Mouse (Mus musculus) forebrain, embryonic 13.5 days (tissue): Measurements from ENCODE around the gene Npb. TPM values are rescaled to one million over a fixed set of nuclear protein-coding genes. Genes with fewer than 3 reads are reported as not detected.

ENCODE experiments used
- ATAC-seq: fragments of 200-750 bp; cut with Nextera tagmentation; 2 replicates; pipeline ENCODE4 v1.8.0; 2017
- H3K27ac ChIP-seq: fragments of 300-500 bp; sonication (generic); 2 replicates; pipeline ENCODE4 v1.5.1; 2015; ENCODE audit warnings: inconsistent platforms, mild to moderate bottlenecking, moderate library complexity
- H3K27me3 ChIP-seq: fragments of 300-500 bp; sonication (generic); 2 replicates; pipeline ENCODE4 v1.6.1; 2015; ENCODE audit warnings: mild to moderate bottlenecking, inconsistent platforms
- H3K36me3 ChIP-seq: fragments of 300-500 bp; sonication (generic); 2 replicates; pipeline ENCODE4 v1.6.1; 2015; ENCODE audit warnings: mild to moderate bottlenecking, inconsistent platforms; ENCODE audit not compliant: poor library complexity, severe bottlenecking
- H3K4me1 ChIP-seq: fragments of 300-500 bp; sonication (generic); 2 replicates; pipeline ENCODE4 v1.6.1; 2015; ENCODE audit warnings: inconsistent platforms
- H3K4me2 ChIP-seq: fragments of 300-500 bp; sonication (generic); 2 replicates; pipeline ENCODE4 v1.6.1; 2015; ENCODE audit warnings: inconsistent platforms, mild to moderate bottlenecking, moderate library complexity
- H3K4me3 ChIP-seq: fragments of 300-500 bp; sonication (generic); 2 replicates; pipeline ENCODE4 v1.5.1; 2015; ENCODE audit warnings: mild to moderate bottlenecking, inconsistent platforms
- H3K9ac ChIP-seq: fragments of 300-500 bp; sonication (generic); 2 replicates; pipeline ENCODE4 v1.6.1; 2015; ENCODE audit warnings: mild to moderate bottlenecking, inconsistent platforms
- H3K9me3 ChIP-seq: fragments of 300-500 bp; sonication (generic); replicated peaks from 2 replicates; pipeline ENCODE4 v1.6.1; 2016; ENCODE audit warnings: inconsistent platforms
- WGBS: fragments of 180-500 bp; shearing (Covaris S2); methylation state at CpG from one replicate; pipeline ENCODE4 v1.1.7; 2015; 5-methylcytosine and 5-hydroxymethylcytosine counted together
- polyA plus RNA-seq: library from polyadenylated mRNA; unstranded; fragments of >200 nt; fragmentation: Nextera tagmentation; extraction: Ambion mirVana; gene quantifications from 2 replicates; pipeline ENCODE4 v1.2.1, GENCODE M21; 2015

Npb gene
- polyA plus RNA-seq, 1 experiment from 2014 or later: not detected

DNA sequence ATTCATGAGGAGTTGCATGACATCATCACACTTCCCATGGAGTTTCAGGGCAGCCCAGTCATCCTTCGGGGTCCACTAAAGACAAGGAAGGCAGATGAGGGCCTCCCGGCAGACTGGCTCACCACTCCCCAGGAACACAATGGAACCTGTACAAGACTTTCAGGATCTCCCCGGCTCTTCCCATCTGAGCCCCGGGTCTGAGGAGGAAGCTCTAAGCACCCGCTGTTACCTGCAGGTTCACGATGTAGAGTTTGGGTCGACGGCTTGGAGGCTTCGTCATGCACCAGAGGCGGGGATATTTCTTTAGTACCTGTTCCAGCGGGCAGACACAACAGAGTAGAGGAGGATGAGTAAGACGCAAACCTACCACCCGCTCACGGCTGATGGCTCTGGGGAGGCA is 11.9 kb downstream of the Npb start:
- Histone ChIP-seq H3K4me3 (no peak overlapping the region), H3K27ac (no peak overlapping the region), H3K9me3 (no peaks in the 10 kb centered on the region), H3K4me1 (peaks cover 33% of the 10 kb centered on the region), H3K4me2 (no peak overlapping the region), H3K27me3 (no peaks in the 10 kb centered on the region), H3K36me3 (peaks cover 59% of the 10 kb centered on the region), H3K9ac (no peak overlapping the region)
- ATAC-seq: no peak
- 95% methylated on average over 14 of the region's 14 CpGs for WGBS

DNA sequence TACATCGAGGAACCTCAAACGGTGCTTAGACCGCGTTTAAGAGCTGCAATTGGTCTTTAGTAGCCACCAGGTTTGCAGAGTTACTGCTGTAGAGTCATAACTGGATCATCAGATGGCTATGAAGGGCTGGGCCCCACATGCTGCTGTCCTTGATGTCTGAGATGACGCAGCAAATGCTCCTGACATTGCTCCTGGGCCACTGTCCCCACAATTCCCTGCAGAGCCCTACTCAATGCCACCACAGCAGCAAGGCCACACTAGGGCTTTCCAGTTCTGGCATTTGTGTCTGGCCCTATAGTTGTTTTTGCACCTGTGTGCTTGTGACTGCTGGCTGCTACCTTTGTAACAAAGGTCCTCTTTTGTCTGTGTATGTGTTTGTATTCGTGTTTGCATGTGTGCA is 14.5 kb downstream of the Npb start:
- ATAC-seq: no peak
- H3K9ac ChIP-seq: no peak overlapping the region
- H3K4me1 ChIP-seq: peaks cover 23% of the 10 kb centered on the region
- H3K27ac ChIP-seq: no peak overlapping the region
- no peak overlapping the region for H3K4me3 ChIP-seq
- no peak overlapping the region for H3K4me2 ChIP-seq
- H3K36me3 ChIP-seq: peaks cover 65% of the 10 kb centered on the region
- no peaks in the 10 kb centered on the region for H3K9me3 ChIP-seq
- WGBS: 94% methylated on average over 6 of the region's 6 CpGs
- no peaks in the 10 kb centered on the region for H3K27me3 ChIP-seq

DNA sequence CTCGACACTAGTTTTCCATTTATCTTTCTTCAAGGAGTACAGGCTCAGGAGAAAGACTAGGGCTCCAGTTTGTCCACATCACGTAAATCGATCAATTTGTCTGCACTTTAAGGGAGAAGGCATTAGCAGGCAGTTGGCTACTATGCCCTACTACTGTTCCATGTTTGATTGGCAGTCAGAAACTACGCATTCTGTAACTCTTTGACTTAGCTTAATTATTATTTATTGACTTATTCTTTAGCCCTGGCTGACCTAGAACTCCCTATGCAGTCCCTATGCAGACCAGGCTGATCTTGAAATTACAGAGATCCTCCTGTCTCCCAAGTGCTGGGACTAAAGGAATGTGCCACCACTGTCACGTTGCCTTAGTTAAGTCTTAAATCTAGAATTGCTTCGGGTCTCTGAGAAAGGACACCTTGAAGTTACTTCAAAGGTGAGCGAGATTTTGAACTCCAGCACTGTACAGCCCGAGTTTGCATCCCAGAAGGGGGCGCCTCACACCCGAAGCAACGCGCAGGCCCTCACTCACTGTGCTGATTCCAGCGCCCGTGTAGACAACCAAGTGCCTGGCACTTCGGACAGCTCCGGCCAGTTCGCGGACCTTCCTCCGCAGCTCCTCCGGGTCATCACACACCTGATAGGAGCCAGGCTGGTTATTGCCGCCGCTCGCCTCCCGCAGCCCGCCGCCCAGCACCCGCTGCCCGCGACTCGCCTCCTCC is 15.8 kb downstream of the Npb start:
- Histone ChIP-seq H3K27ac (peak overlapping the region; percentile 88), H3K4me3 (peak overlapping the region; percentile 96), H3K9ac (peak overlapping the region; percentile 84), H3K4me2 (peak overlapping the region; percentile 98), H3K27me3 (no peaks in the 10 kb centered on the region), H3K4me1 (peaks cover 23% of the 10 kb centered on the region), H3K36me3 (peaks cover 64% of the 10 kb centered on the region), H3K9me3 (no peaks in the 10 kb centered on the region)
- ATAC-seq: peak; percentile 67
- 13% methylated on average over 30 of the region's 30 CpGs for WGBS

DNA sequence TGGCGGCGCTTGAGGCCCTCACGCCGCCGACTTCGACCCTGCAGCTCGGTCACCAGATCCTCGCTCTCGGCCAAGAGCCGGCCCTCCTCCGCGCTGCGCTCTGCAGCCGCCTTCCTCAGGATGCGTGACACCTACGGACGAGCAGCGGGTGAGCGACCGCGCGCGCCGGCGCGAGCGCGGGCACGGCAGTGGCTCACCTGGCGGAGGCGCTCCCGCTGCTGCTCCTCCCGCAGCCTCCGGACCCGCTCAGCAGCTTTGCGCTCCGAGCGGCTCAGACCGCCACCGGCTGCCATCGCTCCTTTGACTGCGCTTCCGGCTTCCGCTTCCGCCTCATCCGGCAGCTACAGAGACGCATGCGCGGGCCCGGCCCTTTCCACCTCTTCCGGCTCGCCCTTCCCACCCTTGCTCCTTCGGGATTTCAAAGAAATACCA is 16.4 kb downstream of the Npb start:
- Histone ChIP-seq H3K9ac (peak overlapping the region; percentile 84), H3K27me3 (no peaks in the 10 kb centered on the region), H3K27ac (peak overlapping the region; percentile 88), H3K4me1 (peaks cover 27% of the 10 kb centered on the region), H3K36me3 (peaks cover 65% of the 10 kb centered on the region), H3K4me3 (peak overlapping the region; percentile 96), H3K9me3 (no peaks in the 10 kb centered on the region), H3K4me2 (peak overlapping the region; percentile 98)
- WGBS: under 1% methylated on average over 51 of the region's 53 CpGs
- peak; percentile 90 for ATAC-seq

DNA sequence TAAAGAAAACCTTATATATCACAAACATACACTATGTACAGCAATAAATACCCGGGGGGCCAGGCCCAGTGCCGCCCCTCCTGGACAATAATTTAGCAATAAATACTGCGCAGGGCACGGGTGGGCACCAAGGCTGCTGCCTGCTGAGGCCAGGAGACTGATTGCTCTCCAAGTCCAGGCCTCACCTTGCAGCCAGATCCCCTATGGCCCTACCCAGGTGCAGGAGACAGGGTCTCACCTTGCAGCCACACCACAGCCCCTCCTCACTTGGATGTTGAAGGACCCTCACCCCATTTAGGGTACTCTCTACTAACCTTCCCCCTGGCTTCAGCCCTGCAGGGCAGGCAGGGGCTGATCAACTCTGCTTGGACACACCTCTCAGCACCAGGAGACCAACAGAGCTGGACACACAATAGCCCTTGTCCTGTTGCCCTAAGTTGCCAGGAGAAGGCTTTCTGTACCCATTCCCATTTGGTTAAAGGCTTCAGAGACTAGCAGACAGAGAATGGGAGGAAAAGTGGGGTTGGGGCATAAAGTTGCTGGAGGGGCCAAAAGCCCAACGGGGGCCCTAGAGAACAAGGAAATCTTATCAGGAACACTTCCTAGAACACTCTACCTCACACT is 17.0 kb downstream of the Npb start, which contains the start of gene Sirt7:
Sirt7 (minus strand) TSS at position 89 of the 624 bp plus-strand sequence.
- Histone ChIP-seq H3K4me1 (peaks cover 31% of the 10 kb centered on the region), H3K9ac (peak within 1 kb of the TSS; percentile 84), H3K4me3 (peak within 1 kb of the TSS; percentile 96), H3K9me3 (no peaks in the 10 kb centered on the region), H3K36me3 (peaks cover 59% of the 10 kb centered on the region), H3K27ac (peak within 1 kb of the TSS; percentile 88), H3K4me2 (peak within 1 kb of the TSS; percentile 98), H3K27me3 (no peaks in the 10 kb centered on the region)
- WGBS: 21% methylated on average over 5 of the region's 5 CpGs
- peak; percentile 65 for ATAC-seq

DNA sequence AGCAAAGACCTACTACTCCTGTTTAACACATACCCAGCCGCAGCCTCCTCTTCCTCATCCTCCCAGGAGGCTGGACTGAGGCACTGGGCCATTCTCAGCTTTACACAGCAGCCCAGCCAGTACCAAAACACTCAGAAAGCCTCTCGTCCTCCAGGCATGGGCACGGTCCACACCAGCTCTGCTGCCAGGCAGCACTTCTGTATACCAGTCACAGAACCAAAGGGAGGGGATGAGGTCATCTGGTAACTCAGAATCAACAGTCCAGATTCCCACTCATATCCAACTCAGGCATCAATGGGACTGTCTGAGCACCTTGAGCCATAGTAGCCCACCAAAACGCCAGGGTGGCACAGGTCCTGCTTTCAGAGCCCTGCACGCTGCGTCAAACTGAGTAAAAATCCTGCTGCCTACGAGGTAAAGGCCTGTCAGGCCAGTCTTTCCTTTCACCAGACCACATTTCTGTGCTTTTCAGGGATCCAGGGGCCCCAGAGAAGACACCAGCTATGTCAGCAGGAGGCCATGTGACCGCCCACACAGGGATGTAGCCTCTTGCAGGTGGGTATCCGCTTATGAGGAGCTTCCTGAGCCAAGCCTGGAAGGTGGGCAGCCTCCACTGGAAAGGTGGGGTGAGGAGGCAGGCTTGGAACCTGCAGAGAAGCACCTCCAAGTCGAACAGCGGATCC is 18.6 kb downstream of the Npb start:
- no peak for ATAC-seq
- 93% methylated on average over 11 of the region's 11 CpGs for WGBS

GRCm38 (mm10) chr11:120627468-120628300 is 19.4 kb downstream of the Npb start:
- WGBS: 83% methylated on average over 22 of the region's 22 CpGs
- Histone ChIP-seq H3K4me3 (no peak overlapping the region), H3K27ac (no peak overlapping the region), H3K9ac (no peak overlapping the region), H3K4me1 (peaks cover 54% of the 10 kb centered on the region), H3K9me3 (no peaks in the 10 kb centered on the region), H3K4me2 (no peak overlapping the region), H3K36me3 (peaks cover 36% of the 10 kb centered on the region), H3K27me3 (no peaks in the 10 kb centered on the region)
- no peak for ATAC-seq

More for the DNA sequence above, 18.6 kb downstream of the Npb start:
- H3K4me3 ChIP-seq: no peak overlapping the region
- no peaks in the 10 kb centered on the region for H3K27me3 ChIP-seq
- no peak overlapping the region for H3K27ac ChIP-seq
- H3K4me2 ChIP-seq: no peak overlapping the region
- H3K9me3 ChIP-seq: no peaks in the 10 kb centered on the region
- H3K9ac ChIP-seq: no peak overlapping the region
- peaks cover 48% of the 10 kb centered on the region for H3K4me1 ChIP-seq
- H3K36me3 ChIP-seq: peaks cover 42% of the 10 kb centered on the region

- 92% methylated on average over 23 of the region's 23 CpGs for WGBS
- no peaks in the 10 kb centered on the region for H3K9me3 ChIP-seq
- no peak overlapping the region for H3K9ac ChIP-seq
- H3K27ac ChIP-seq: no peak overlapping the region
- H3K36me3 ChIP-seq: peaks cover 27% of the 10 kb centered on the region
- H3K27me3 ChIP-seq: no peaks in the 10 kb centered on the region
- H3K4me1 ChIP-seq: peaks cover 48% of the 10 kb centered on the region
- H3K4me3 ChIP-seq: no peak overlapping the region
- no peak overlapping the region for H3K4me2 ChIP-seq
- ATAC-seq: no peak
Observed at GRCm38 (mm10) chr11:120628601-120629340, 20.5 kb downstream of the Npb start.

- H3K36me3 ChIP-seq: peaks cover 27% of the 10 kb centered on the region
- H3K9me3 ChIP-seq: no peaks in the 10 kb centered on the region
- H3K4me3 ChIP-seq: no peak overlapping the region
- ATAC-seq: no peak
- H3K27ac ChIP-seq: no peak overlapping the region
- 72% methylated on average over 23 of the region's 23 CpGs for WGBS
- H3K4me1 ChIP-seq: peaks cover 42% of the 10 kb centered on the region
- peak overlapping the region; percentile 1; the same call in 1 of the 2 replicates for H3K4me2 ChIP-seq
- H3K27me3 ChIP-seq: no peaks in the 10 kb centered on the region
- H3K9ac ChIP-seq: no peak overlapping the region
Observed at GRCm38 (mm10) chr11:120629341-120629730, 21.1 kb downstream of the Npb start.

GRCm38 (mm10) chr11:120629911-120630310 is 21.6 kb downstream of the Npb start:
- Histone ChIP-seq H3K27me3 (no peaks in the 10 kb centered on the region), H3K4me3 (no peak overlapping the region), H3K4me1 (peaks cover 42% of the 10 kb centered on the region), H3K36me3 (peaks cover 27% of the 10 kb centered on the region), H3K9me3 (no peaks in the 10 kb centered on the region), H3K9ac (0 out of 2 replicates have a peak overlapping the region, but pooled peaks have one; percentile 2), H3K27ac (no peak overlapping the region), H3K4me2 (peak overlapping the region; percentile 1; the same call in 1 of the 2 replicates)
- no peak for ATAC-seq
- 32% methylated on average over 7 of the region's 7 CpGs for WGBS

GRCm38 (mm10) chr11:120630401-120630871 is 22.2 kb downstream of the Npb start:
- no peaks in the 10 kb centered on the region for H3K9me3 ChIP-seq
- peak overlapping the region; percentile 53; the same call in 1 of the 2 replicates for H3K9ac ChIP-seq
- no peak overlapping the region for H3K27ac ChIP-seq
- ATAC-seq: no peak
- H3K4me3 ChIP-seq: no peak overlapping the region
- H3K27me3 ChIP-seq: no peaks in the 10 kb centered on the region
- WGBS: 36% methylated on average over 5 of the region's 5 CpGs
- H3K4me2 ChIP-seq: peak overlapping the region; percentile 12
- H3K4me1 ChIP-seq: peaks cover 37% of the 10 kb centered on the region
- peaks cover 27% of the 10 kb centered on the region for H3K36me3 ChIP-seq
